ENCODE assay signal across 32 mouse cellular contexts in the genomic region with DNA sequence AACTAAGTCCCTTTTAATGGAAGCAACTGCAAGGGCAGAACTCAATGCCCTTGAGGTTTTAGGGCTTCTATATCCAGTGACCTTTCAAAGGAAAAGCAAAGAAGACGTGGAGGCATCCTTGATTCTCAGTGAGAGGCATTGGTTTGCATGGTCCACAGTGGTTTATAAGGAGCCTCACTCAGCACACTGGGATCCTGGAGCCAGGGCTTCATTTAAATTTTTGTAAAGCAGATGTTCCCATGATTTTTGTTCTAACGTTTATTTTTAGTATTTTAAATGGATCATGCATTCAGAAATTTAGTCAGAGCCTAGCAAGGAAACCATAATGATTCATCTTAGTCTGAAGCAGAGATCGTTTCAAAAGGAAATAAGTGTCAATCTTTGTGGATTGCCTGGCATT. TPM values are rescaled to one million over a fixed set of nuclear protein-coding genes. Genes with fewer than 3 reads are reported as not detected.
DNase-seq lines count a peak whose midpoint lies in the region; ATAC-seq lines count a peak whose summit lies in the region.
"Had no signal": no experiment of that assay in that cellular context is flagged by ENCODE, and none has a peak within 500 bp of the region (broad histone marks: within the 10 kb centered on the region; RNA-seq: fewer than 3 reads in every experiment).

No protein-coding gene starts in this region.

- H3K27ac ChIP-seq in embryonic facial prominence, embryonic 14.5 days (replicated peaks; ENCODE audit: low read depth, low read length): peak overlapping the region; percentile 35; the same call in 1 of the 2 replicates
- H3K27ac ChIP-seq in embryonic facial prominence, embryonic 10.5 days (replicated peaks): no peak overlapping the region
- 0 out of 2 replicates have a peak overlapping the region, but pooled peaks have one; percentile 14 for H3K27ac ChIP-seq in lung, embryonic 15.5 days
- H3K27ac ChIP-seq: embryonic facial prominence, embryonic 13.5 days; heart, embryonic 13.5 days; kidney, embryonic 15.5 days; layer of hippocampus, adult 2 months; limb, embryonic 12.5 days; liver, embryonic 12.5 days; macrophage; midbrain, embryonic 13.5 days; neural tube, embryonic 13.5 days had no signal

- 30% methylated on average over 3 of the region's 3 CpGs for WGBS in embryonic facial prominence, embryonic 14.5 days
- WGBS in embryonic facial prominence, embryonic 10.5 days: 52% methylated on average over 3 of the region's 3 CpGs
- 31% methylated on average over 3 of the region's 3 CpGs for WGBS in lung, embryonic 15.5 days

- ATAC-seq in embryonic facial prominence, embryonic 14.5 days (ENCODE audit: low read depth): no peak
- peak; percentile 85 for ATAC-seq in frontal cortex, adult (ENCODE audit: low TSS enrichment)
- ATAC-seq in lung, embryonic 15.5 days (ENCODE audit: borderline replicate concordance, extremely low read depth, low FRiP score, low TSS enrichment): peak; percentile 20; the same call in 1 of the 2 replicates
- ATAC-seq: hindbrain, embryonic 16.5 days; liver, embryonic 12.5 days; liver, postnatal 0 days; midbrain, embryonic 13.5 days had no signal

- H3K4me3 ChIP-seq in embryonic facial prominence, embryonic 14.5 days (ENCODE audit: low read depth, low read length): no peak overlapping the region
- no peak overlapping the region for H3K4me3 ChIP-seq in embryonic facial prominence, embryonic 10.5 days
- no peak overlapping the region for H3K4me3 ChIP-seq in lung, embryonic 15.5 days
- H3K4me3 ChIP-seq: embryonic facial prominence, embryonic 13.5 days; heart, embryonic 13.5 days; kidney, embryonic 15.5 days; layer of hippocampus, adult 2 months; limb, embryonic 12.5 days; liver, embryonic 12.5 days; midbrain, embryonic 13.5 days; neural tube, embryonic 13.5 days had no signal

- no peak overlapping the region for H3K9ac ChIP-seq in embryonic facial prominence, embryonic 14.5 days (ENCODE audit: low read depth, low read length)
- no peak overlapping the region for H3K9ac ChIP-seq in lung, embryonic 15.5 days
- H3K9ac ChIP-seq: embryonic facial prominence, embryonic 13.5 days; heart, embryonic 13.5 days; kidney, embryonic 15.5 days; limb, embryonic 12.5 days; liver, embryonic 12.5 days; liver, postnatal 0 days; midbrain, embryonic 13.5 days; neural tube, embryonic 13.5 days had no signal

- no peaks in the 10 kb centered on the region for H3K27me3 ChIP-seq in embryonic facial prominence, embryonic 14.5 days (replicated peaks; ENCODE audit: control insufficient read depth, insufficient read depth, low read length)
- no peaks in the 10 kb centered on the region for H3K27me3 ChIP-seq in embryonic facial prominence, embryonic 10.5 days (replicated peaks; ENCODE audit: low read depth, poor library complexity, severe bottlenecking)
- no peaks in the 10 kb centered on the region for H3K27me3 ChIP-seq in lung, embryonic 15.5 days
- H3K27me3 ChIP-seq: CH12.LX; embryonic facial prominence, embryonic 13.5 days; heart, embryonic 13.5 days; kidney, embryonic 15.5 days; limb, embryonic 12.5 days; liver, embryonic 12.5 days; midbrain, embryonic 13.5 days; neural tube, embryonic 13.5 days had no signal

- DNase-seq in embryonic facial prominence, embryonic 14.5 days (ENCODE audit: low spot score): no peak
- DNase-seq in embryonic facial prominence, embryonic 10.5 days (ENCODE audit: low spot score): no peak
- DNase-seq in frontal cortex, postnatal 10 days (ENCODE audit: low spot score in 2 of 2): no peak
- no peak for DNase-seq in lung, adult 18-20 months
- DNase-seq in layer of hippocampus, adult 11-12 months (ENCODE audit: low spot score): no peak
- DNase-seq: adrenal gland, adult 8-10 months; cerebellum, adult 8-10 months; cerebellum, postnatal 25 days; gastrocnemius, postnatal 10 days; heart, postnatal 10 days; kidney, adult 18-20 months; kidney, postnatal 25 days; liver, postnatal 0 days; lung, postnatal 10 days; right cerebral cortex, postnatal 14 days had no signal

- no peaks in the 10 kb centered on the region for H3K36me3 ChIP-seq in embryonic facial prominence, embryonic 14.5 days (ENCODE audit: control insufficient read depth, insufficient read depth, low read length)
- H3K36me3 ChIP-seq in embryonic facial prominence, embryonic 10.5 days (replicated peaks): no peaks in the 10 kb centered on the region
- H3K36me3 ChIP-seq in lung, embryonic 15.5 days: no peaks in the 10 kb centered on the region
- H3K36me3 ChIP-seq: embryonic facial prominence, embryonic 13.5 days; heart, embryonic 13.5 days; kidney, embryonic 15.5 days; limb, embryonic 12.5 days; liver, embryonic 12.5 days; midbrain, embryonic 13.5 days; neural tube, embryonic 13.5 days had no signal

- no peaks in the 10 kb centered on the region for H3K9me3 ChIP-seq in embryonic facial prominence, embryonic 14.5 days (ENCODE audit: control insufficient read depth, low read length)
- H3K9me3 ChIP-seq in embryonic facial prominence, embryonic 10.5 days: no peaks in the 10 kb centered on the region
- no peaks in the 10 kb centered on the region for H3K9me3 ChIP-seq in lung, embryonic 15.5 days
- H3K9me3 ChIP-seq: embryonic facial prominence, embryonic 13.5 days; heart, embryonic 13.5 days; kidney, embryonic 15.5 days; limb, embryonic 12.5 days; liver, embryonic 12.5 days; midbrain, embryonic 13.5 days; neural tube, embryonic 13.5 days had no signal

- peaks cover 18% of the 10 kb centered on the region; the same call in 1 of the 2 replicates for H3K4me1 ChIP-seq in embryonic facial prominence, embryonic 14.5 days (ENCODE audit: control insufficient read depth, insufficient read depth, low read length)
- 0 out of 2 replicates have a peak, but pooled peaks cover 6% of the 10 kb centered on the region for H3K4me1 ChIP-seq in embryonic facial prominence, embryonic 10.5 days
- peaks cover 21% of the 10 kb centered on the region for H3K4me1 ChIP-seq in lung, embryonic 15.5 days
- H3K4me1 ChIP-seq: embryonic facial prominence, embryonic 13.5 days; kidney, embryonic 15.5 days; liver, embryonic 12.5 days; neural tube, embryonic 13.5 days had no signal

- H3K4me2 ChIP-seq in embryonic facial prominence, embryonic 14.5 days (ENCODE audit: low read depth, low read length): no peak overlapping the region
- no peak overlapping the region for H3K4me2 ChIP-seq in lung, embryonic 15.5 days
- H3K4me2 ChIP-seq: embryonic facial prominence, embryonic 13.5 days; heart, embryonic 13.5 days; kidney, embryonic 15.5 days; limb, embryonic 12.5 days; liver, embryonic 12.5 days; midbrain, embryonic 13.5 days; neural tube, embryonic 13.5 days had no signal

RNA-seq across cellular contexts. Expression of gene Tnip3, which starts 17.3 kb away (rescaled TPM):
- 0.17 and 0.43 TPM in 2 replicates for polyA plus RNA-seq in embryonic facial prominence, embryonic 14.5 days (2014; fragmentation: Nextera tagmentation; extraction: Ambion mirVana)
- polyA plus RNA-seq in embryonic facial prominence, embryonic 10.5 days (2016; fragmentation: Nextera tagmentation; extraction: Ambion mirVana): not detected in 2 replicates
- polyA plus RNA-seq in lung, embryonic 15.5 days (2015; fragmentation: Nextera tagmentation; extraction: Ambion mirVana): 1.6 and 2.0 TPM in 2 replicates
- polyA plus RNA-seq: C2C12; embryonic facial prominence, embryonic 13.5 days; hindbrain, embryonic 16.5 days; intestine, embryonic 14.5 days; limb, embryonic 12.5 days; midbrain, embryonic 13.5 days; neural tube, embryonic 13.5 days; small intestine, adult 2 months; stomach, embryonic 14.5 days had no signal
